Mouse (Mus musculus) cortical plate, adult 2 months (tissue): Measurements from ENCODE around the gene Gm17324. TPM values are rescaled to one million over a fixed set of nuclear protein-coding genes. Genes with fewer than 3 reads are reported as not detected.

Source experiments
- H3K27ac ChIP-seq: fragments of 200-500 bp; 2 replicates; pipeline ENCODE4 v1.5.1; 2012; ENCODE audit warnings: low read length, control low read depth, inconsistent platforms; ENCODE audit not compliant: insufficient read depth
- H3K4me1 ChIP-seq: fragments of 200-500 bp; 2 replicates; pipeline ENCODE4 v1.6.1; 2011; ENCODE audit warnings: low read length; ENCODE audit not compliant: control insufficient read depth, insufficient read depth
- H3K4me3 ChIP-seq: fragments of 200-500 bp; 2 replicates; pipeline ENCODE4 v1.5.1; 2011; ENCODE audit warnings: mild to moderate bottlenecking, low read length, control low read depth; ENCODE audit not compliant: insufficient read depth
- CTCF ChIP-seq: fragments of 200-500 bp; IDR thresholded peaks from 2 replicates; pipeline ENCODE4 v1.5.1; 2011; ENCODE audit warnings: mild to moderate bottlenecking, control low read depth, low read length; ENCODE audit not compliant: insufficient read depth; ENCODE audit errors: extremely low read depth
- POLR2A ChIP-seq: fragments of 200-500 bp; IDR thresholded peaks from 2 replicates; pipeline ENCODE4 v1.6.1; 2011; ENCODE audit warnings: mild to moderate bottlenecking, low read length, control low read depth; ENCODE audit not compliant: insufficient read depth; ENCODE audit errors: extremely low read depth
- polyA plus RNA-seq: library from polyadenylated mRNA; depleted of rRNA; stranded (reverse); fragments of >200 nt; gene quantifications from 2 replicates; pipeline ENCODE4 v1.2.3, GENCODE M21; 2012

Gene Gm17324
- polyA plus RNA-seq, 1 experiment: 1.1 TPM

DNA sequence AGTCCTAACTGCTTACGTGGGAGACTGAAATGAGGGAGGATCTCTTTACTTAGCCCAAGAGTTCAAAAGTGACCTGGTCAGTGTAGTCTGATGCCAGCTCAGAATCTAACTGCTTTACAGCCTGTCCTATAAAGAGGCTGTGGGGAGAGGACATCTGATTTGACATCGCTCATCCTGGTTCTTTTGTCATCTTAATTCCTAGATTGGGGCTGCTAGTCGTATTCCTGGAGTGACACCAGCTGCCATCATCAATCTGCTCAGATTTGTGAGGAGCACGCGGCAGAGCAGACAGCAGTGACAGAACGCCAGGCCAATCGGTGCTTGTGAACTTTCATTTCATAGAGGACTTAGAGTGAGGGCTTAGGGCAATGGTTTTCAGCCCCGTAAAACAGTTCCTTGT lies 25.0 kb upstream of the Gm17324 start:
- TF ChIP-seq POLR2A (no peak), CTCF (no peak)
- Histone ChIP-seq H3K4me3 (no peak overlapping the region), H3K4me1 (no peaks in the 10 kb centered on the region), H3K27ac (no peak overlapping the region)

- Histone ChIP-seq H3K4me3 (no peak overlapping the region), H3K27ac (no peak overlapping the region), H3K4me1 (no peaks in the 10 kb centered on the region)
- TF ChIP-seq CTCF (no peak), POLR2A (no peak)
Observed at GRCm38 (mm10) chr9:78465725-78466124, 17.1 kb upstream of the Gm17324 start.

- no peak overlapping the region for H3K4me3 ChIP-seq
- no peaks in the 10 kb centered on the region for H3K4me1 ChIP-seq
- no peak for TF ChIP-seq CTCF
- no peak for TF ChIP-seq POLR2A
- no peak overlapping the region for H3K27ac ChIP-seq
Observed at GRCm38 (mm10) chr9:78463337-78463736, 14.8 kb upstream of the Gm17324 start.

GRCm38 (mm10) chr9:78457026-78457425 lies 8.4 kb upstream of the Gm17324 start:
- Histone ChIP-seq H3K27ac (no peak overlapping the region), H3K4me1 (no peaks in the 10 kb centered on the region), H3K4me3 (no peak overlapping the region)
- TF ChIP-seq CTCF: no peak
- TF ChIP-seq POLR2A: no peak

GRCm38 (mm10) chr9:78451382-78451781 lies 2.8 kb upstream of the Gm17324 start:
- Histone ChIP-seq H3K4me3 (no peak overlapping the region), H3K4me1 (no peaks in the 10 kb centered on the region), H3K27ac (no peak overlapping the region)
- TF ChIP-seq POLR2A: no peak
- TF ChIP-seq CTCF: no peak

DNA sequence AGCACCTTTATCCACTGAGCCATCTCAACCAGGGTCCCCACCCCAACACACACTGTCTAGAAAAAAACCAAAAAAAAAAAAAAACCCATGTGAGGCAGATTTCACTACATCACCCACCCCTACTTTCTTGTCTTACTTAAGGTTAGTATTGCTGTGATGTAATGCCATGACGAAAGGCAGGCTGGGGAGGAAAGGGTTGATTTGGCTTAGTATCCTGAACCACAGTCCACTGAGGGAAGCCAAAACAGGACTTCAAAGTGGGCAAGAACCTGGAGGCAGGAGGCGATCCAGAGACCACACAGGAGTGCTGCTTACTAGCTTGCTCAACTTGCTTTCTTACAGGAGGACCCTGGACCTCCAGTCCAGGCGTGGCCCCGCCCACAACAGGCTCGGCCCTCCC lies 1.8 kb upstream of the Gm17324 start:
- Histone ChIP-seq H3K4me1 (no peaks in the 10 kb centered on the region), H3K4me3 (no peak overlapping the region), H3K27ac (no peak overlapping the region)
- TF ChIP-seq POLR2A: no peak
- no peak for TF ChIP-seq CTCF

DNA sequence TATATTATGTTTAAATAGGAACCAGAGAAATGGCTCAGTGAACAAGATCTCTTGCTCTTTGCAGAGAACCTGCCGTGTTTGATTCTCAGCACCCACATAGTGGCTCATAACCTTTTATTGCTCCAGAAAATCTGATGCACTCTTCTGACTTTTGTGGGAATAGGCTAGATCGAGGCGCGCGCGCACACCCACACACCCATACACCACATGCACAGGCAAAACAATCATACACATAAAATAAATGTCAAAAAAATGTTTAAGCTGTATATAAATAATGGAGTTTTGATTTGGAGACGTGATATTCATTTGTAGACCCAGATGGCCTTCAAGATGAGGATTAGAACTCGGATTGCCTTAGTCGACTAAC lies 997 bp downstream of the Gm17324 start:
- Histone ChIP-seq H3K4me3 (peak overlapping the region; percentile 63), H3K4me1 (no peaks in the 10 kb centered on the region), H3K27ac (no peak overlapping the region)
- no peak for TF ChIP-seq POLR2A
- TF ChIP-seq CTCF: no peak

GRCm38 (mm10) chr9:78442579-78443392 lies 5.8 kb downstream of the Gm17324 start, which contains the start of gene Cgas:
Cgas (minus strand) TSS chr9:78443237.
- peak within 1 kb of the TSS; percentile 19; the same call in 1 of the 2 replicates for H3K4me3 ChIP-seq
- no peaks in the 10 kb centered on the region for H3K4me1 ChIP-seq
- H3K27ac ChIP-seq: no peak within 1 kb of the TSS
- TF ChIP-seq POLR2A (no peak), CTCF (no peak)

DNA sequence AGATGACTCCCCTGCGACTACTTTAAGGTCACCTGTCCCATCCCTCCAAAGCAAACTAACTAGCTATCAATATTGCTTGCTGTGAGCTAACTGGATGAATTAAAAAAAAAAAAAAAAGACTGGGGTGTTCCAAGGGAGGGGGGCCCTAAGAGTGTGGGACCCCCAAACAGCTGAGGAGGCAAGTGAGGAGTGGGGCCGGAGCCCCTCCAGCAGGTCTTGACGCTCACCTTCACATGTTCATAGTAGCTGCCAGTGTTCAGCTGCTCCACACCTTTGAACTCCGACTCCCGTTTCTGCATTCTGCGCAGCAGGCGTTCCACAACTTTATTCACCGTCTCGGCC lies 6.4 kb downstream of the Gm17324 start:
- no peak for TF ChIP-seq CTCF
- TF ChIP-seq POLR2A: no peak
- no peaks in the 10 kb centered on the region for H3K4me1 ChIP-seq
- 0 out of 2 replicates have a peak overlapping the region, but pooled peaks have one; percentile 19 for H3K4me3 ChIP-seq
- H3K27ac ChIP-seq: no peak overlapping the region

GRCm38 (mm10) chr9:78439426-78439825 lies 9.2 kb downstream of the Gm17324 start:
- Histone ChIP-seq H3K4me1 (no peaks in the 10 kb centered on the region), H3K4me3 (no peak overlapping the region), H3K27ac (no peak overlapping the region)
- no peak for TF ChIP-seq POLR2A
- no peak for TF ChIP-seq CTCF
